Mouse (Mus musculus) lung, embryonic 15.5 days (tissue): ENCODE data around the gene Epb41l4b. TPM values are rescaled to one million over a fixed set of nuclear protein-coding genes. Genes with fewer than 3 reads are reported as not detected.

ENCODE experiments used
- ATAC-seq: fragments of 200-750 bp; cut with Nextera tagmentation; 2 replicates; pipeline ENCODE4 v1.8.0; 2017; ENCODE audit warnings: moderate number of reproducible peaks, borderline replicate concordance; ENCODE audit not compliant: low FRiP score, low TSS enrichment; ENCODE audit errors: extremely low read depth
- H3K27ac ChIP-seq: fragments of 300-500 bp; sonication (generic); 2 replicates; pipeline ENCODE4 v1.5.1; 2015; ENCODE audit warnings: moderate library complexity, mild to moderate bottlenecking, inconsistent platforms
- H3K27me3 ChIP-seq: fragments of 300-500 bp; sonication (generic); 2 replicates; pipeline ENCODE4 v1.6.1; 2015; ENCODE audit warnings: inconsistent platforms
- H3K36me3 ChIP-seq: fragments of 300-500 bp; sonication (generic); 2 replicates; pipeline ENCODE4 v1.6.1; 2015; ENCODE audit warnings: inconsistent platforms
- H3K4me1 ChIP-seq: fragments of 300-500 bp; sonication (generic); 2 replicates; pipeline ENCODE4 v1.6.1; 2015; ENCODE audit warnings: inconsistent platforms
- H3K4me2 ChIP-seq: fragments of 300-500 bp; sonication (generic); 2 replicates; pipeline ENCODE4 v1.6.1; 2015; ENCODE audit warnings: inconsistent platforms, mild to moderate bottlenecking, moderate library complexity
- H3K4me3 ChIP-seq: fragments of 300-500 bp; sonication (generic); 2 replicates; pipeline ENCODE4 v1.5.1; 2015; ENCODE audit warnings: mild to moderate bottlenecking, inconsistent platforms
- H3K9ac ChIP-seq: fragments of 300-500 bp; sonication (generic); 2 replicates; pipeline ENCODE4 v1.6.1; 2015; ENCODE audit warnings: inconsistent platforms
- H3K9me3 ChIP-seq: fragments of 300-500 bp; sonication (generic); 2 replicates; pipeline ENCODE4 v1.6.1; 2016; ENCODE audit warnings: inconsistent platforms
- WGBS: fragments of 180-500 bp; shearing (Covaris S2); methylation state at CpG from one replicate; pipeline ENCODE4 v1.1.7; 2015; 5-methylcytosine and 5-hydroxymethylcytosine counted together
- polyA plus RNA-seq: library from polyadenylated mRNA; unstranded; fragments of >200 nt; fragmentation: Nextera tagmentation; extraction: Ambion mirVana; gene quantifications from 2 replicates; pipeline ENCODE4 v1.2.1, GENCODE M21; 2015

The Epb41l4b gene
- polyA plus RNA-seq, 1 experiment from 2014 or later, result 1.4 TPM

DNA sequence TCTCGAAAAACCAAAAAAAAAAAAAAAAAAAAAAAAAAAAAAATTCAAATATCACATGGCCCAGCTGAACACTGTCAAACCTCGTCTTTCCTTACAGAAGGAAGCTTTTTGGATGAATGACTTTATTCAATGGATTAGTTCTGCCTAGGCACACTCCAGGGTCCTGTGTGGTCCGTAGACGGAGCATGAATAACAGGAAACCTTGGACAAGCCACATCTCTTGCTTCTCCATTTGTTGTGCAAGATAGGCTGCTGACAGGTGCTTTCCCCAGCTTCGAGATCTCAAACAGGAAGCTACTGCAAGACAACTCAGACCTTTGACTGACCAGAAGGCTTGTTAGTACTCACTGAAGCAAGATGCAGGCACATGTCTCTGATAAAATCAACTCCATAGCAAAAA lies 39.4 kb downstream of the Epb41l4b start:
- 67% methylated on average over 5 of the region's 5 CpGs for WGBS
- H3K36me3 ChIP-seq, result no peaks in the 10 kb centered on the region
- H3K9me3 ChIP-seq, result no peaks in the 10 kb centered on the region
- no peak overlapping the region for H3K27ac ChIP-seq
- no peak overlapping the region for H3K4me2 ChIP-seq
- H3K4me1 ChIP-seq, result no peaks in the 10 kb centered on the region
- no peak overlapping the region for H3K9ac ChIP-seq
- ATAC-seq, result no peak
- no peaks in the 10 kb centered on the region for H3K27me3 ChIP-seq
- no peak overlapping the region for H3K4me3 ChIP-seq

DNA sequence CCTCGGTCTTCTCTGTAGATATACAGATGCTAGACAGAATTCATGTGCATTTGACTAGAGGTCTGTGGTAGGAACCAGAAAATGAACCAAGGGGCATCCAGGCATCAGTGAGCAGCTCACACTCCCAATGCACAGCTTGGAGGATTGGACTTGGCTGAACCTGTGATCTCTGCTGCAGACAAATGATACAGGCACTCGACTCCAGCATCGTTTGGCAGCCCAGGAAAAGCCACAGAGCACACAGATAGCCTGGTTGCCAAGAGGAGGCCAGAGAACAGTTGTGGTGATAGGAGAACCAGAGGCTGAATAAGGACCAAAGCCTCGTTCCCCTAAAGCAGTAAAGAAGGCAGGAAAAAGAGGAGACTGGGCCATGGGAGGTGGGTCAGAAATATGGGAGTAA lies 42.1 kb downstream of the Epb41l4b start:
- no peak overlapping the region for H3K9ac ChIP-seq
- H3K4me2 ChIP-seq, result no peak overlapping the region
- H3K4me3 ChIP-seq, result no peak overlapping the region
- no peaks in the 10 kb centered on the region for H3K27me3 ChIP-seq
- WGBS, result 77% methylated on average over 4 of the region's 4 CpGs
- H3K36me3 ChIP-seq, result no peaks in the 10 kb centered on the region
- H3K4me1 ChIP-seq, result no peaks in the 10 kb centered on the region
- ATAC-seq, result no peak
- no peaks in the 10 kb centered on the region for H3K9me3 ChIP-seq
- no peak overlapping the region for H3K27ac ChIP-seq

DNA sequence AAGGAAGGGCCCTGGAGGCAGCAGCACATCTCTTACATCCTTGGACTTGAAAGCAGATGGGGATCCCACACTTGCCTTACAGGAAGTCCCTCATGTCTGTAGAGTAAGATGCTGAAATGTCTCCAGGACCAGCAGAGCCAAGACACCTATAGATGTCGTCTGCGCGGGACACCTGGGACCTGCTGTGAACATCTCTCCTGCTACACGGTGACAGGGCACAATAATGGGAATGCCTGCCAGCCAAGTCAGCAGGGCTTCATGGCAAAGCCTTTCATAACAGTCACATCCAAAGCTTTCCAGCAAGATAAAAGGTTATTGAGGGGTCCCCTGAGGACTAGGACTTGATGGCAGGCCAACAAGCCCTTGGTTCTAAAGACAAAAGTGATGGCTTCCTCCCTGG lies 45.8 kb downstream of the Epb41l4b start:
- 87% methylated on average over 4 of the region's 4 CpGs for WGBS
- no peak overlapping the region for H3K9ac ChIP-seq
- no peaks in the 10 kb centered on the region for H3K9me3 ChIP-seq
- no peak for ATAC-seq
- H3K27ac ChIP-seq, result no peak overlapping the region
- no peaks in the 10 kb centered on the region for H3K4me1 ChIP-seq
- H3K4me2 ChIP-seq, result no peak overlapping the region
- no peak overlapping the region for H3K4me3 ChIP-seq
- H3K27me3 ChIP-seq, result no peaks in the 10 kb centered on the region
- no peaks in the 10 kb centered on the region for H3K36me3 ChIP-seq

DNA sequence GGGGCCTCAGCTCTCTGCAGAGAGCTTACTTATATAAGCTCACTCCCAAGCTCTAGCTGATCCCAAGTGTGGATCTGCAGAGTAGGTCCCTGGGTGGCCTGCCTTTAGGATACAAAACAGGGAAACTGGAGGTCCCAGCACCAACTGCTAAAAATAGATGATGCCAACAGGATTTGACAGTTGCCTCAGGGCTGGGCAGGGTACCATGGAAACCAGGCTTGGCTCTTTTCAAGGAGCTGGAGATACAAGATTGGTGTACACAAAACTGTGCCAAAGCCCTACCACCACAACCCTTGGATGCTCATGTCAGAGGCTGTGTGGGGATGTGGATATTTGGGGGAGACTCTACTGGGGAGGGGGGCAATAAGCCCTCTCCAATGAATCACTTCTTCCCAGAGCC lies 47.7 kb downstream of the Epb41l4b start:
- H3K36me3 ChIP-seq, result no peaks in the 10 kb centered on the region
- no peaks in the 10 kb centered on the region for H3K9me3 ChIP-seq
- ATAC-seq, result no peak
- no peak overlapping the region for H3K4me3 ChIP-seq
- H3K27me3 ChIP-seq, result no peaks in the 10 kb centered on the region
- H3K27ac ChIP-seq, result no peak overlapping the region
- no peak overlapping the region for H3K9ac ChIP-seq
- H3K4me2 ChIP-seq, result no peak overlapping the region
- no peaks in the 10 kb centered on the region for H3K4me1 ChIP-seq

DNA sequence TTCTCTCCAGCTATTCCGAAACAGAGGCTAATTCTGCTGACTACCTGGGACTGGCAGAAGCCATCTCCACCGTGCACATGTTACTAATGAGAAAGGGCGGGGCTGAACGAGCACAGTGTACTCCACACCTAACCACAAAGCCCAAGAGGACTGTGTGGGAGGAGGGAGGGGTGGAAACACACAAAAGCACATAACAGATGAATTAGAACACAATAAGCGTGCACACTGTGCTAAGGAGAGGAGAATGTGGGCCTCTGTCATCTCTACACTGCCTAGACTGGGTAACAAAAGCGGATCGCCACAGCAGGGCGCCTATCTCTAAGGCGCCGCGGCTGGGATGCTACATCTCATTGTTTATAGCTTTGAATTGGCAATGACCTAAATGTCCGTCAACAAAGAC lies 51.9 kb downstream of the Epb41l4b start:
- no peak overlapping the region for H3K9ac ChIP-seq
- no peak overlapping the region for H3K4me3 ChIP-seq
- no peak for ATAC-seq
- no peak overlapping the region for H3K27ac ChIP-seq
- H3K9me3 ChIP-seq, result no peaks in the 10 kb centered on the region
- 65% methylated on average over 12 of the region's 12 CpGs for WGBS
- H3K36me3 ChIP-seq, result no peaks in the 10 kb centered on the region
- H3K4me1 ChIP-seq, result no peaks in the 10 kb centered on the region
- no peak overlapping the region for H3K4me2 ChIP-seq
- H3K27me3 ChIP-seq, result no peaks in the 10 kb centered on the region

DNA sequence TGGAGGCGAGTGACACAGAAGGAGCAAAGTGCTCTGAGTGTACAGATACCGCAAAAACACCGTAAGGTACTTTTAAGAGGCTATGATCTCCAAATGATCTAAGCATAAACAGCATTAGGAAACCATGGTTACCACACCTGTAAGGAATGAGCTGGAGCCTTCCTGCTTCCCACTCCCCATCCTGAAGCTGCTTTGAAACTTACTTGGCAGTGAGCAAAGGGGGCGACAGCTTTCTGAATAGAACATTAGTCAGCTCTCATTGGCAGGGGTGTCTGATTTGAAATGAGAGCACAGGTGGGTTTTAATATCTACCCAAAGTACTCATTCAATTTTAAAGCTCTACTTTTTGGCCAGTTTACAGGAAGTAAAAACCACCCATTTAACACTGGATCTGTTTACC lies 54.9 kb downstream of the Epb41l4b start:
- no peaks in the 10 kb centered on the region for H3K36me3 ChIP-seq
- no peaks in the 10 kb centered on the region for H3K27me3 ChIP-seq
- H3K27ac ChIP-seq, result no peak overlapping the region
- no peak overlapping the region for H3K4me3 ChIP-seq
- no peak for ATAC-seq
- H3K9ac ChIP-seq, result no peak overlapping the region
- H3K9me3 ChIP-seq, result no peaks in the 10 kb centered on the region
- 58% methylated on average over 4 of the region's 4 CpGs for WGBS
- H3K4me2 ChIP-seq, result no peak overlapping the region
- H3K4me1 ChIP-seq, result no peaks in the 10 kb centered on the region

DNA sequence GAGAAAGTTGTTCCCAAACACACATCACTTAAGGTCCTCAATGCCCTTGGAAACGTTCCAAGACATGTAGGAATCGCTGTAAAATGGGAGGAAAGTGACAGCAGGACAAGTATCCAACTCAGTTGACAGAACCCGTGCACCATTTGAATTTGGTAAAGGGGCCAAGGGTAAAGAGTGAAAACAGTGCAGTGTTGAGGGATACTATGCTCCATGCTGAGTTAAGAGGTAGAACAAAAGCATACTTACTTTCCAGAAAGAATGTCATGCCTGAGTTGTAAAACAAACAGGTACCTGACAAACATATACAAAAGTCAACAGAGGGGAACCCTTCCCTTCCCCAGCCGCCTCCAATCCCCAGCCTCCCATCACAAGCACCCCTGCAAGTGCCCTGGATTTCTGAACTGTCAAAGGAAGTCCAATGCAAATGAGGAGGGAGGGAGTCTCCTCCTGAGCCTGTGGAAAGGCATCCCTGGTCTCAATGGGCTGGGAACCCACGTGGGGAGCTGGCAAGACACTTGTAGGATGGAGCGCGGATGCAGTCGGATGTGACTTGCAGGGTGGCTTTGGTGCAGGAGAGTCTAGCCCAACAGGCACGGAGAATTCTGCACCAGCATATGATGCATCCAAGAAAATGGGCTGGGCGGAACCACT lies 57.4 kb downstream of the Epb41l4b start:
- Histone ChIP-seq H3K4me3 (no peak overlapping the region), H3K9me3 (no peaks in the 10 kb centered on the region), H3K27me3 (no peaks in the 10 kb centered on the region), H3K9ac (no peak overlapping the region), H3K4me2 (no peak overlapping the region), H3K27ac (no peak overlapping the region), H3K4me1 (peaks cover 3% of the 10 kb centered on the region; the same call in 1 of the 2 replicates), H3K36me3 (no peaks in the 10 kb centered on the region)
- no peak for ATAC-seq
- 51% methylated on average over 10 of the region's 10 CpGs for WGBS

DNA sequence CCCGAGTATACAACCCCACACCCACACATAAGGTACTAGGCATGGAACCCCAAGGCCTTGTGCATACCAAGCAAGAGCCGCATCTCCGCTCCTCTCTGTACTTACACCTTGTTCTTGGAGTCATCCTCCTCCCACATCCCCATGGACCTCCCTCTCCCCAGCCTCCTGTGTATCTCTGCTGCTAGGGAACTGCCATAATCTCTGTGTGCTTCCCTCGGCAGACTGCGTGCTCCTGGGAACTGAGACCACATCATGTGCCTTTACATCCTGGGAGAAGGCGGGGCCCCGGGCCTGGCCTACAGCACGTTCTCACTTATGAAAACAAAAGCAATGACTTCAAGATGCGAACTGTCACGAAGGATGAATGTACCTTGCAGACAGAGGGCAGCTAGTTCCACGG lies 59.6 kb downstream of the Epb41l4b start:
- Histone ChIP-seq H3K27me3 (no peaks in the 10 kb centered on the region), H3K9ac (no peak overlapping the region), H3K27ac (no peak overlapping the region), H3K9me3 (no peaks in the 10 kb centered on the region), H3K36me3 (no peaks in the 10 kb centered on the region), H3K4me3 (no peak overlapping the region), H3K4me1 (peaks cover 3% of the 10 kb centered on the region; the same call in 1 of the 2 replicates), H3K4me2 (no peak overlapping the region)
- no peak for ATAC-seq
- WGBS, result 63% methylated on average over 11 of the region's 11 CpGs

DNA sequence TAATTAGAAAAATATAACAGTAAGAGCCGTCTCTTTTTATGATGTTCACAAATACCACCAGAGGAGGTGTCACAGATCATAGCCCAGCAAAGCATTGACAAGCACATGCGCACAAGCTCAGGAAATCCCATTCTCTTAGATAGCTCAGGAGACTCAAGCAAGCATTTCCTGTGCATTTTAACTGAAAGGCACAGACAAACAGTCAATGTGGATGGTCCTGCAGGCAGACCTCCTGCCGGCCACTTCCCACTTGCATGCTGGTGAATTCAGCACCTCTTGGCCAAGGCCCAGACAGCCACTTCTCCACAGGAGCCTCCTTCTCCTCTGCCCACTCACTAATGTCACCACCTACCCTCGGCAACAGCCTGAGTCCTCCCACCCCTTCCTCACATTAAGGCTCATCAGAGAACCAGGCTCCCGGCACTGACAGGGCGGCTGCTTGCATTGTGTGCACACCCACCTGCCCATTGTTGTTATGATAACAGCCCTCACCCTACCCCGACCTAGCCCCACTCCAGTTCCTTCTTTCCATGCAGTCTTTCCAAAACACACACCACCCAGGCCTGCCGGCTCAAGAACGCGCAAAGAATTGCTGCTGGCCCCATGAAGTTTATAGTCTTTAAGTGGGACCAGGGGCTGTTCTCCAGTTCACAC lies 60.3 kb downstream of the Epb41l4b start:
- 60% methylated on average over 10 of the region's 10 CpGs for WGBS
- Histone ChIP-seq H3K9ac (no peak overlapping the region), H3K27ac (no peak overlapping the region), H3K36me3 (no peaks in the 10 kb centered on the region), H3K27me3 (no peaks in the 10 kb centered on the region; the same call in 1 of the 2 replicates), H3K4me2 (no peak overlapping the region), H3K4me3 (no peak overlapping the region), H3K4me1 (peaks cover 3% of the 10 kb centered on the region; the same call in 1 of the 2 replicates), H3K9me3 (no peaks in the 10 kb centered on the region)
- ATAC-seq, result no peak

DNA sequence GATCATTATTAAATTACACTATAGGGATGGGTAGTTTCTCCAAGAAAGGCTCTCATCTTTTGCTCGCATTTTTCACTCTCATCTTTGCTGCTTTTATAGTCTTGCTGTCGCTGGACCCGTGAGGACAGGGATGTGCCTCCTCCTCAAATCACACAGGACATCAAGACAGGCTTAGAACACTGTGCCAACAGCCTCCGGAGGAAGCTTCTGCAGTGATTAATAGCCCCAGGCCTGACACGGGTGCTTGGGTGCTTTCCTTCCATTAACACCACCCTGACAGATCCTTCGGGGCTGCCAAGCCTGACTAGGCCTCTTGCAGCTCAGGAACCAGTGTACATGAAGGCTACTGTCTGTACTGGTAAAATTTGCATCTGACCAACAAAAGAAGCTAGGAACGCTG lies 61.8 kb downstream of the Epb41l4b start:
- H3K4me1 ChIP-seq, result peaks cover 3% of the 10 kb centered on the region; the same call in 1 of the 2 replicates
- H3K27ac ChIP-seq, result no peak overlapping the region
- H3K9ac ChIP-seq, result no peak overlapping the region
- H3K27me3 ChIP-seq, result no peaks in the 10 kb centered on the region; the same call in 1 of the 2 replicates
- ATAC-seq, result no peak
- H3K4me3 ChIP-seq, result no peak overlapping the region
- no peak overlapping the region for H3K4me2 ChIP-seq
- 44% methylated on average over 7 of the region's 7 CpGs for WGBS
- no peaks in the 10 kb centered on the region for H3K9me3 ChIP-seq
- no peaks in the 10 kb centered on the region for H3K36me3 ChIP-seq

DNA sequence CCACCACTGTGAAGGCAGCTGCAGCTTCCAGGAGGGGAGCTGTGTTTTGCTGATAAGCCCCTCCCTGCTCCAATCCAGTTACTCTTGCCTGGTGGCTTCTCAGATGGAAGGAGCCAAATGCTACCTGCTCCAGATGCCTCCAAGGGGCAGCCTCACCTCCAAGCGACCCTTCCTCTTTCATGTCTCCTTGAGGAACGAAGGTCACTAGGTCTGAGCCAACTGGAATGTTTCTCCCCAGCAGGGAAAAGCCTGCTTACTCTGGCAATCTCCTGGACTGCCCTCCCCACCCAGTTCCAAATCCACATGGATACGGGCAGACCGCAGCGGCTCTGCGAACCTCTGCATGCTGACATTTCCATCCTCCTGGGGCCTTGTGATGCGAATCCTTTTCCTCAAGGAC lies 69.4 kb downstream of the Epb41l4b start:
- Histone ChIP-seq H3K4me3 (no peak overlapping the region), H3K9ac (no peak overlapping the region), H3K36me3 (no peaks in the 10 kb centered on the region), H3K27me3 (peaks cover 34% of the 10 kb centered on the region; the same call in 1 of the 2 replicates), H3K4me2 (no peak overlapping the region), H3K9me3 (no peaks in the 10 kb centered on the region), H3K27ac (no peak overlapping the region), H3K4me1 (0 out of 2 replicates have a peak, but pooled peaks cover 7% of the 10 kb centered on the region)
- WGBS, result 62% methylated on average over 7 of the region's 7 CpGs
- ATAC-seq, result no peak

DNA sequence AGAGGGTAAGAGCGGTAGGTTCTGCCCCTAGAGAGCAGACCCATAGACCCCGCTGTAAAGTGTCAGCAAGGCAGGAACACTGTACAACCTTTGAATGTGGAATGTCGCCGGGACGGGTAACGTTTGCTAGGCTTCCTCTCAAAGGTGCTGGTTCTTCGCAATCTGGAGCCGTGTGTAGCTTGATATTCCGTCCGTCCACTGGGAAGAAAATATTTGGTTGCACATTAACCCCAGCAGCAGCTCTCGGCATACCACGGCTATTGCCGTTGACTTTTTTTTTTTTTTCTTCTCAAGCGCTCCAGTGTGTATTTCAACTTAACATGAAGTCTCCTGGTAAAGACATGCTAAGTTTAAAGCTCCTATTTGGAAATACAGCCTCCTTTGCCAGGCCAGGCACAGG lies 70.1 kb downstream of the Epb41l4b start:
- no peaks in the 10 kb centered on the region for H3K9me3 ChIP-seq
- no peak overlapping the region for H3K27ac ChIP-seq
- no peak overlapping the region for H3K9ac ChIP-seq
- 68% methylated on average over 14 of the region's 14 CpGs for WGBS
- H3K4me2 ChIP-seq, result peak overlapping the region; percentile 9; the same call in 1 of the 2 replicates
- ATAC-seq, result no peak
- H3K4me3 ChIP-seq, result no peak overlapping the region
- H3K4me1 ChIP-seq, result peaks cover 13% of the 10 kb centered on the region
- no peaks in the 10 kb centered on the region for H3K36me3 ChIP-seq
- peaks cover 39% of the 10 kb centered on the region; the same call in 1 of the 2 replicates for H3K27me3 ChIP-seq
